Mouse (Mus musculus) CH12.LX (cell line): ENCODE measurements around the gene Acp2. TPM values are rescaled to one million over a fixed set of nuclear protein-coding genes. Genes with fewer than 3 reads are reported as not detected.

ENCODE experiments used
- DNase-seq: peaks from one replicate; pipeline ENCODE4 v3.0.0-alpha.2; 2013; ENCODE audit errors: extremely low read depth
- H3K27ac ChIP-seq: 2 replicates; pipeline ENCODE4 v1.5.1; 2012; ENCODE audit warnings: low read depth, mild to moderate bottlenecking, control low read depth, moderate library complexity; ENCODE audit not compliant: insufficient read depth
- H3K27me3 ChIP-seq: replicated peaks from 2 replicates; pipeline ENCODE3; 2012; ENCODE audit warnings: inconsistent platforms
- H3K36me3 ChIP-seq, 2 experiments: replicated peaks in 1 of 2; 2 replicates each; pipeline versions ENCODE3 to v1.6.1; 2012; ENCODE audit warnings: inconsistent platforms in 1 of 2, low read length in 1 of 2, mild to moderate bottlenecking in 1 of 2, mixed read lengths in 1 of 2, moderate library complexity in 1 of 2; ENCODE audit not compliant: control insufficient read depth in 1 of 2, insufficient read depth in 1 of 2
- H3K4me1 ChIP-seq, 2 experiments: 2 replicates each; pipeline ENCODE4 v1.6.1; 2012; ENCODE audit warnings: inconsistent platforms in 1 of 2, moderate library complexity in 1 of 2; ENCODE audit not compliant: insufficient read depth in 2 of 2, control insufficient read depth in 1 of 2
- H3K4me2 ChIP-seq: 2 replicates; pipeline ENCODE4 v1.6.1; 2012; ENCODE audit warnings: low read depth, mild to moderate bottlenecking, control low read depth; ENCODE audit not compliant: poor library complexity, insufficient read depth, severe bottlenecking
- H3K4me3 ChIP-seq, 3 experiments: fragments of 150-350 bp in 1 of 3; sonication (generic) in 1 of 3; replicated peaks in 1 of 3; 2 replicates each; pipeline versions ENCODE3 to v1.5.1; 2011 to 2012; ENCODE audit warnings: low read depth in 2 of 3, low read length in 2 of 3, mild to moderate bottlenecking in 2 of 3, moderate library complexity in 2 of 3, control low read depth in 1 of 3, improper control_type of control experiment in 1 of 3, inconsistent platforms in 1 of 3, mixed read lengths in 1 of 3; ENCODE audit not compliant: poor library complexity in 1 of 3
- H3K79me2 ChIP-seq: replicated peaks from 2 replicates; pipeline ENCODE4 v1.6.1; 2012; ENCODE audit warnings: mild to moderate bottlenecking, moderate library complexity; ENCODE audit not compliant: control insufficient read depth, poor library complexity, insufficient read depth, severe bottlenecking; ENCODE audit errors: extremely low read depth
- H3K9ac ChIP-seq: 2 replicates; pipeline ENCODE4 v1.6.1; 2012; ENCODE audit warnings: low read depth, mild to moderate bottlenecking, control low read depth, moderate library complexity; ENCODE audit not compliant: insufficient read depth
- H3K9me3 ChIP-seq: replicated peaks from 2 replicates; pipeline ENCODE3; 2012; ENCODE audit warnings: low read length, inconsistent platforms, mixed read lengths
- BHLHE40 ChIP-seq: IDR thresholded peaks from 2 replicates; pipeline ENCODE4 v1.6.1; 2011; ENCODE audit warnings: mild to moderate bottlenecking, low read depth, low read length, improper control_type of control experiment
- CHD1 ChIP-seq: IDR thresholded peaks from 2 replicates; pipeline ENCODE4 v1.6.1; 2012; ENCODE audit warnings: low read depth, low read length, improper control_type of control experiment, inconsistent platforms
- CTCF ChIP-seq, 2 experiments: IDR thresholded peaks in 1 of 2; conservative IDR thresholded peaks in 1 of 2; 2 replicates each; pipeline ENCODE4 v1.5.1; 2011 to 2012; ENCODE audit warnings: low read depth in 2 of 2, low read length in 2 of 2, improper control_type of control experiment in 1 of 2, inconsistent platforms in 1 of 2, mild to moderate bottlenecking in 1 of 2, moderate library complexity in 1 of 2
- E2F4 ChIP-seq: IDR thresholded peaks from 2 replicates; pipeline ENCODE4 v1.6.1; 2011; ENCODE audit warnings: low read depth, low read length, improper control_type of control experiment; ENCODE audit not compliant: insufficient replicate concordance
- ELF1 ChIP-seq: IDR thresholded peaks from 2 replicates; pipeline ENCODE4 v1.6.1; 2014; ENCODE audit warnings: low read depth, mild to moderate bottlenecking, inconsistent platforms, low read length, improper control_type of control experiment
- EP300 ChIP-seq: IDR thresholded peaks from 2 replicates; pipeline ENCODE4 v1.6.1; 2011; ENCODE audit warnings: low read length, improper control_type of control experiment
- HCFC1 ChIP-seq: IDR thresholded peaks from 2 replicates; pipeline ENCODE4 v1.6.1; 2012; ENCODE audit warnings: low read depth, mild to moderate bottlenecking, inconsistent platforms, low read length, improper control_type of control experiment
- IRF4 ChIP-seq: IDR thresholded peaks from 2 replicates; pipeline ENCODE4 v1.6.1; 2014; ENCODE audit warnings: low read depth, mild to moderate bottlenecking, inconsistent platforms, low read length, improper control_type of control experiment
- KAT2A ChIP-seq: IDR thresholded peaks from 2 replicates; pipeline ENCODE4 v1.6.1; 2012; ENCODE audit warnings: low read length, improper control_type of control experiment, inconsistent platforms; ENCODE audit not compliant: insufficient replicate concordance
- MAFK ChIP-seq: IDR thresholded peaks from 2 replicates; pipeline ENCODE4 v1.6.1; 2011; ENCODE audit warnings: low read length, improper control_type of control experiment; ENCODE audit not compliant: insufficient replicate concordance
- MAX ChIP-seq: IDR thresholded peaks from 2 replicates; pipeline ENCODE4 v1.6.1; 2011; ENCODE audit warnings: low read length, improper control_type of control experiment
- MAZ ChIP-seq: IDR thresholded peaks from 2 replicates; pipeline ENCODE4 v1.6.1; 2012; ENCODE audit warnings: low read depth, mild to moderate bottlenecking, inconsistent platforms, low read length, improper control_type of control experiment, moderate library complexity
- MXI1 ChIP-seq: IDR thresholded peaks from 2 replicates; pipeline ENCODE4 v1.6.1; 2011; ENCODE audit warnings: mild to moderate bottlenecking, low read depth, low read length, improper control_type of control experiment
- NELFE ChIP-seq: IDR thresholded peaks from 2 replicates; pipeline ENCODE4 v1.6.1; 2011; ENCODE audit warnings: low read depth, low read length, improper control_type of control experiment
- NRF1 ChIP-seq: IDR thresholded peaks from 2 replicates; pipeline ENCODE4 v1.6.1; 2014; ENCODE audit warnings: low read depth, mild to moderate bottlenecking, inconsistent platforms, low read length, improper control_type of control experiment, moderate library complexity
- PAX5 ChIP-seq: IDR thresholded peaks from 2 replicates; pipeline ENCODE4 v1.6.1; 2012; ENCODE audit warnings: low read length, inconsistent platforms, mixed read lengths
- POLR2A ChIP-seq: IDR thresholded peaks from 2 replicates; pipeline ENCODE4 v1.6.1; 2011; ENCODE audit warnings: low read depth, mild to moderate bottlenecking, improper control_type of control experiment, low read length
- POLR2AphosphoS2 ChIP-seq: IDR thresholded peaks from 2 replicates; pipeline ENCODE4 v1.6.1; 2011; ENCODE audit warnings: low read depth, low read length, improper control_type of control experiment
- RAD21 ChIP-seq: IDR thresholded peaks from 2 replicates; pipeline ENCODE4 v1.6.1; 2011; ENCODE audit warnings: low read depth, mild to moderate bottlenecking, low read length, improper control_type of control experiment, moderate library complexity
- RCOR1 ChIP-seq: conservative IDR thresholded peaks from 2 replicates; pipeline ENCODE4 v1.6.1; 2012; ENCODE audit warnings: low read depth, mild to moderate bottlenecking, inconsistent platforms, low read length, improper control_type of control experiment
- SIN3A ChIP-seq: IDR thresholded peaks from 2 replicates; pipeline ENCODE4 v1.6.1; 2012; ENCODE audit warnings: low read length, improper control_type of control experiment, inconsistent platforms
- TCF12 ChIP-seq: IDR thresholded peaks from 2 replicates; pipeline ENCODE4 v1.6.1; 2014; ENCODE audit warnings: low read depth, mild to moderate bottlenecking, inconsistent platforms, low read length, improper control_type of control experiment
- UBTF ChIP-seq: IDR thresholded peaks from 2 replicates; pipeline ENCODE4 v1.6.1; 2012; ENCODE audit warnings: low read depth, mild to moderate bottlenecking, inconsistent platforms, low read length, improper control_type of control experiment, moderate library complexity
- ZC3H11A ChIP-seq: IDR thresholded peaks from 2 replicates; pipeline ENCODE4 v1.6.1; 2012; ENCODE audit warnings: low read depth, mild to moderate bottlenecking, inconsistent platforms, low read length, improper control_type of control experiment
- ZMIZ1 ChIP-seq: IDR thresholded peaks from 2 replicates; pipeline ENCODE4 v1.6.1; 2012; ENCODE audit warnings: low read depth, mild to moderate bottlenecking, inconsistent platforms, low read length, improper control_type of control experiment
- ZNF384 ChIP-seq: IDR thresholded peaks from 2 replicates; pipeline ENCODE4 v1.6.1; 2012; ENCODE audit warnings: low read depth, low read length, improper control_type of control experiment, inconsistent platforms
- dilution Hi-C: fragments of 300-500 bp; cut with MboI; formaldehyde crosslinking; loops from 2 replicates; pipeline ENCODE4 v1.14.3; 2020; ENCODE audit warnings: low sequenced_read_pairs; ENCODE audit not compliant: extremely low pct_unique_long_range_greater_than_20kb, extremely low pct_ligation_motif_present
- in situ Hi-C: fragments of 300-500 bp; cut with MboI; formaldehyde crosslinking; loops from 3 replicates; pipeline ENCODE4 v1.14.3; 2019; ENCODE audit warnings: low sequenced_read_pairs, low pct_ligation_motif_present, low pct_unique_long_range_greater_than_20kb, mixed read lengths
- polyA plus RNA-seq: library from polyadenylated mRNA; unstranded; fragments of >175 nt; gene quantifications from 2 replicates; pipeline ENCODE4 v1.2.1, GENCODE M21; 2012; ENCODE audit warnings: low read depth; ENCODE audit not compliant: insufficient read length
- total RNA-seq, 2 experiments: library from RNA; depleted of rRNA; stranded (reverse); fragments of 300-350 nt in 1 of 2; fragments of >200 nt in 1 of 2; gene quantifications; 2 replicates each; pipeline ENCODE4 v1.2.3; 2012 to 2014

Acp2 gene
- total and polyA plus RNA-seq, 3 experiments = 2.4 to 4.2 (median 3.1) TPM

GRCm38 (mm10) chr2:91182016-91182404, 20.7 kb upstream of the Acp2 start:
- dilution Hi-C loops (no loop called here), in situ Hi-C loops (no loop called here)
- no peaks in the 10 kb centered on the region for H3K27me3 ChIP-seq
- 0 out of 2 replicates have a peak, but pooled peaks have one; percentile 66 for TF ChIP-seq MAFK
- TF ChIP-seq MAZ = no peak
- H3K9me3 ChIP-seq = no peaks in the 10 kb centered on the region
- H3K79me2 ChIP-seq = peaks cover 8% of the 10 kb centered on the region
- H3K4me2 ChIP-seq = peak overlapping the region; percentile 85
- DNase-seq = peak; percentile 28
- H3K4me3 ChIP-seq = peak overlapping the region; percentile 77 to 87 (median 83)
- peaks cover 12 to 19% of the 10 kb centered on the region in 2 experiments for H3K36me3 ChIP-seq
- H3K27ac ChIP-seq = no peak overlapping the region
- H3K9ac ChIP-seq = peak overlapping the region; percentile 77; the same call in 1 of the 2 replicates
- H3K4me1 ChIP-seq = peaks cover 13 to 27% of the 10 kb centered on the region in 2 experiments

- TF ChIP-seq BHLHE40 (peak; percentile 40), E2F4 (no peak), ZMIZ1 (0 out of 2 replicates have a peak, but pooled peaks have one; percentile 27), ELF1 (peak; percentile 76), POLR2AphosphoS2 (no peak), CHD1 (no peak), PAX5 (no peak), HCFC1 (no peak), KAT2A (no peak), ZC3H11A (no peak), CTCF (conservative IDR thresholded peaks at IDR 0.05 in 1 of 2, IDR thresholded peaks at IDR 0.05 in 1 of 2; ENCODE audit: low read depth in 2 of 2, low read length in 2 of 2) (no peak), MAFK (no peak), SIN3A (peak; percentile 96), RCOR1 (no peak), MAX (no peak), ZNF384 (peak; percentile 91), NELFE (peak; percentile 73), MAZ (peak; percentile 77), IRF4 (peak; percentile 35; the same call in 1 of the 2 replicates), EP300 (no peak), TCF12 (0 out of 2 replicates have a peak, but pooled peaks have one; percentile 32), NRF1 (peak; percentile 78), UBTF (peak; percentile 85; the same call in 1 of the 2 replicates), RAD21 (no peak), MXI1 (peak; percentile 91), POLR2A (peak; percentile 62; the same call in 1 of the 2 replicates)
- peak overlapping the region; percentile 77 to 87 (median 83) for H3K4me3 ChIP-seq
- no peaks in the 10 kb centered on the region for H3K9me3 ChIP-seq
- dilution Hi-C loops (no loop called here), in situ Hi-C loops (no loop called here)
- H3K36me3 ChIP-seq = peaks cover 10 to 17% of the 10 kb centered on the region in 2 experiments
- H3K9ac ChIP-seq = peak overlapping the region; percentile 77
- peak overlapping the region; percentile 85; the same call in 1 of the 2 replicates for H3K4me2 ChIP-seq
- no peaks in the 10 kb centered on the region for H3K27me3 ChIP-seq
- peaks cover 8% of the 10 kb centered on the region for H3K79me2 ChIP-seq
- H3K4me1 ChIP-seq = peaks cover 18 to 33% of the 10 kb centered on the region in 2 experiments
- H3K27ac ChIP-seq = peak overlapping the region; percentile 31; the same call in 1 of the 2 replicates
- DNase-seq = peak; percentile 10
Observed at GRCm38 (mm10) chr2:91182405-91183147, 20.1 kb upstream of the Acp2 start.
